Mouse (Mus musculus): ENCODE results near the gene Xcl1.
"Not testable (repeated sequence)": the region's sequence is repeated elsewhere in the genome, so short reads cannot be mapped to it uniquely, and the experiment has no call there.

Gene Xcl1

GRCm38 (mm10) chr1:164935477-164936044 is at the start of gene Xcl1:
TSS of gene Xcl1 (minus strand) at chr1:164935527.
- no peak for DNase-seq (ENCODE audit: low read depth)

- DNase-seq (ENCODE audit: low read depth), result not testable (repeated sequence)
Measured at GRCm38 (mm10) chr1:164984681-164985080, 49.4 kb upstream of the Xcl1 start.

GRCm38 (mm10) chr1:164977351-164977750 is 42.0 kb upstream of the Xcl1 start:
- DNase-seq (ENCODE audit: low read depth), result no peak

GRCm38 (mm10) chr1:164975729-164976128 is 40.4 kb upstream of the Xcl1 start:
- DNase-seq (ENCODE audit: low read depth), result no peak

- DNase-seq (ENCODE audit: low read depth), result no peak
Measured at GRCm38 (mm10) chr1:164975276-164975675, 39.9 kb upstream of the Xcl1 start.

- no peak for DNase-seq (ENCODE audit: low read depth)
Measured at GRCm38 (mm10) chr1:164973790-164974189, 38.5 kb upstream of the Xcl1 start.

- DNase-seq (ENCODE audit: low read depth), result no peak
Measured at GRCm38 (mm10) chr1:164973341-164973740, 38.0 kb upstream of the Xcl1 start.

GRCm38 (mm10) chr1:164972744-164973143 is 37.4 kb upstream of the Xcl1 start:
- no peak for DNase-seq (ENCODE audit: low read depth)

GRCm38 (mm10) chr1:164966095-164966698 is 30.9 kb upstream of the Xcl1 start:
- DNase-seq (ENCODE audit: low read depth), result no peak

GRCm38 (mm10) chr1:164960610-164961009 is 25.3 kb upstream of the Xcl1 start:
- DNase-seq (ENCODE audit: low read depth), result no peak

- DNase-seq (ENCODE audit: low read depth), result peak; percentile 30
Measured at GRCm38 (mm10) chr1:164959787-164960385, 24.6 kb upstream of the Xcl1 start.

GRCm38 (mm10) chr1:164959160-164959559 is 23.8 kb upstream of the Xcl1 start:
- DNase-seq (ENCODE audit: low read depth), result no peak

GRCm38 (mm10) chr1:164957974-164958373 is 22.6 kb upstream of the Xcl1 start:
- DNase-seq (ENCODE audit: low read depth), result no peak

- no peak for DNase-seq (ENCODE audit: low read depth)
Measured at GRCm38 (mm10) chr1:164956725-164957399, 21.5 kb upstream of the Xcl1 start.

GRCm38 (mm10) chr1:164955452-164956196 is 20.3 kb upstream of the Xcl1 start:
- DNase-seq (ENCODE audit: low read depth), result no peak

- DNase-seq (ENCODE audit: low read depth), result no peak
Measured at GRCm38 (mm10) chr1:164953574-164953973, 18.2 kb upstream of the Xcl1 start.

- DNase-seq (ENCODE audit: low read depth), result no peak
Measured at GRCm38 (mm10) chr1:164936060-164936459, 733 bp upstream of the Xcl1 start.

- no peak for DNase-seq (ENCODE audit: low read depth)
Measured at GRCm38 (mm10) chr1:164933441-164934188, 1.7 kb downstream of the Xcl1 start.

GRCm38 (mm10) chr1:164931135-164931534 is 4.2 kb downstream of the Xcl1 start:
- DNase-seq (ENCODE audit: low read depth), result no peak

- DNase-seq (ENCODE audit: low read depth), result no peak
Measured at GRCm38 (mm10) chr1:164930006-164930405, 5.3 kb downstream of the Xcl1 start.

GRCm38 (mm10) chr1:164926534-164927160 is 8.7 kb downstream of the Xcl1 start:
- DNase-seq (ENCODE audit: low read depth), result no peak
